Mouse (Mus musculus): ENCODE measurements at regions not wholly inside any gene's neighbourhood (a gene's known extent, or its start where the extent isn't known, plus 50 kb on each side); places are given as distances from the start of the nearest gene placed in this dataset.
A peak's percentile ranks its signal among the peaks of the same experiment; 100 is the strongest.
"Not testable (repeated sequence)": the region's sequence is repeated elsewhere in the genome, so short reads cannot be mapped to it uniquely, and the experiment has no call there.

DNA sequence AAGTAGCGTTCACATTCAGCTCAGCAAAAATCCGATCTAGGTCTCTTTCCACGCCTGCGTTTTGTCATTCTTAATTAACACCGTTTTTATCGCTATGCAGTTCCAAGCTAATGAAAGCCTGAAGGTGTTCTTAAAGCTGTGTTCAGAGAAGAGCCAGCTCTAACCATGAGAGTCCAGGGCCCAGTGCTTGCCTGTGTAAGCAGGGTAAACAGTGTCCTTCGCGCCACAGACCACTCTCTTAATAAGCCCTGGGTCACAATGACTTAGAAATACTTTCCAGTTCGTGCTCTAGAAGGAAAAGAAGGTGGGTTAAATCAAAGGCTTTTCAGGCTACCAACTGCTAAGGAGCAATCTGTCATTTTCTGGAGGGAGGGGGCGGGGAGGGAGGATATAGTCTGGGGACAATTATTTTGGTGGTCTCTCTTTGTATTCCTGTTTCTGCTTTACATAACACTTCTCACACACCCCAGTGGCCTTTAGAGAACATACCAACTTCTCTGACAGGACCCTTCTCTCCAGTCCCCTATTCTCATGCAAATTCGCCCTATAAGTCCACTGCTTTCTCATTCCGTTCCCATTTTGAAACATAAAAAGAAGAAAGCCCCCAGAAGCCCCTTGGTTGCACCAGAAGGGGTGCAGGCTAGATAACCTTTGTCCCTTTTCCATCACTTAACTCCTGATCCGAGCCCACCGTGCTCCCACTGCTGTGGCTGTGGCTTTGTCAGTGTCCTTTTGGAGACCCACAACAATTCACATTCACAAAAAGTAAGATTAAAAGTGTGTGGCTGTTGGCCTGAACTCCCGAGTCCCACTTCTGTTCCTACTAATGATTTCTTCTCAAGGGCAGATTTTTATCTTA, 63.6 kb downstream of the H2al2a start:
- no peaks in the 10 kb centered on the region for H3K27me3 ChIP-seq
- peak overlapping the region; percentile 48 for H3K4me2 ChIP-seq (replicated peaks)
- peaks cover 21% of the 10 kb centered on the region for H3K4me1 ChIP-seq
- ATAC-seq (ENCODE audit: low FRiP score, low read depth) = peak; percentile 85
- 10% methylated on average over 15 of the region's 15 CpGs for WGBS
- peak overlapping the region; percentile 76 for H3K27ac ChIP-seq (replicated peaks)
- no peaks in the 10 kb centered on the region for H3K36me3 ChIP-seq
- peak overlapping the region; percentile 7; the same call in 1 of the 2 replicates for H3K4me3 ChIP-seq
- 0 out of 2 replicates have a peak overlapping the region, but pooled peaks have one; percentile 15 for H3K9ac ChIP-seq (replicated peaks)
- H3K9me3 ChIP-seq = 0 out of 2 replicates have a peak, but pooled peaks cover 3% of the 10 kb centered on the region

- Histone ChIP-seq H3K4me3 (peak overlapping the region; percentile 7; the same call in 1 of the 2 replicates), H3K4me2 (replicated peaks) (peak overlapping the region; percentile 48), H3K36me3 (no peaks in the 10 kb centered on the region), H3K9ac (replicated peaks) (0 out of 2 replicates have a peak overlapping the region, but pooled peaks have one; percentile 15), H3K9me3 (0 out of 2 replicates have a peak, but pooled peaks cover 3% of the 10 kb centered on the region), H3K27me3 (no peaks in the 10 kb centered on the region), H3K27ac (replicated peaks) (peak overlapping the region; percentile 76), H3K4me1 (peaks cover 21% of the 10 kb centered on the region)
- peak; percentile 64 for ATAC-seq (ENCODE audit: low FRiP score, low read depth)
- 8% methylated on average over 16 of the region's 16 CpGs for WGBS
Measured at GRCm38 (mm10) chr2:17932426-17932931, 64.3 kb downstream of the H2al2a start.

DNA sequence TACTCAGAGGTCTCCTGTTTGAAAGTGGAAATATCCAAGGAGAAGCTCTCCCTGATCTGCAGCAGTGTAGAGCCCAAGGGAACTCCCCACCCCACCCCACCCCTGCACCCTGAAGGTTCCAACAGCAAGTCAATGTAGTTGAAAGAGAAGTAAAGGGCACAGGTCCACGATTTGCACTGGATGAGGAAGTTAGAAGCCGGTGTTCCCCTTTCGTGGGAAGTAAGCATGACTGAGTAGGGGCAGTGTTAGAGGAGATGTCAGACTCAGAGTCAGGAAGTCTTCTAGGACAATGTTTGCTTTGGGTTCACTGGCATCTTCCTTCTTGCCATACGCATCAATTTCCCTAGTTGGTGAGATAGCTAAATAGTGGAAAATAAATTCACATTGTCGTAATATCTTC, 64.9 kb downstream of the H2al2a start:
- Histone ChIP-seq H3K36me3 (no peaks in the 10 kb centered on the region), H3K27me3 (no peaks in the 10 kb centered on the region), H3K4me3 (no peak overlapping the region), H3K27ac (replicated peaks) (no peak overlapping the region), H3K9me3 (0 out of 2 replicates have a peak, but pooled peaks cover 3% of the 10 kb centered on the region), H3K9ac (replicated peaks) (no peak overlapping the region), H3K4me2 (replicated peaks) (no peak overlapping the region), H3K4me1 (peaks cover 21% of the 10 kb centered on the region)
- WGBS = 90% methylated on average over 5 of the region's 5 CpGs
- no peak for ATAC-seq (ENCODE audit: low FRiP score, low read depth)

GRCm38 (mm10) chr2:17918861-17919648, 77.7 kb downstream of the H2al2a start:
- Histone ChIP-seq H3K4me1 (peaks cover 5% of the 10 kb centered on the region; the same call in 1 of the 2 replicates), H3K4me2 (replicated peaks) (no peak overlapping the region), H3K9me3 (no peaks in the 10 kb centered on the region), H3K4me3 (no peak overlapping the region), H3K36me3 (no peaks in the 10 kb centered on the region), H3K9ac (replicated peaks) (no peak overlapping the region), H3K27ac (replicated peaks) (no peak overlapping the region), H3K27me3 (no peaks in the 10 kb centered on the region)
- WGBS = 85% methylated on average over 1 of the region's 1 CpGs
- ATAC-seq (ENCODE audit: low FRiP score, low read depth) = no peak

GRCm38 (mm10) chr2:17917238-17917946, 79.4 kb downstream of the H2al2a start:
- no peak overlapping the region for H3K27ac ChIP-seq (replicated peaks)
- no peaks in the 10 kb centered on the region for H3K36me3 ChIP-seq
- peaks cover 5% of the 10 kb centered on the region; the same call in 1 of the 2 replicates for H3K4me1 ChIP-seq
- WGBS = 28% methylated on average over 8 of the region's 8 CpGs
- no peak overlapping the region for H3K9ac ChIP-seq (replicated peaks)
- ATAC-seq (ENCODE audit: low FRiP score, low read depth) = peak; percentile 44; the same call in 1 of the 2 replicates
- no peaks in the 10 kb centered on the region for H3K27me3 ChIP-seq
- no peak overlapping the region for H3K4me3 ChIP-seq
- H3K4me2 ChIP-seq (replicated peaks) = no peak overlapping the region
- no peaks in the 10 kb centered on the region for H3K9me3 ChIP-seq

DNA sequence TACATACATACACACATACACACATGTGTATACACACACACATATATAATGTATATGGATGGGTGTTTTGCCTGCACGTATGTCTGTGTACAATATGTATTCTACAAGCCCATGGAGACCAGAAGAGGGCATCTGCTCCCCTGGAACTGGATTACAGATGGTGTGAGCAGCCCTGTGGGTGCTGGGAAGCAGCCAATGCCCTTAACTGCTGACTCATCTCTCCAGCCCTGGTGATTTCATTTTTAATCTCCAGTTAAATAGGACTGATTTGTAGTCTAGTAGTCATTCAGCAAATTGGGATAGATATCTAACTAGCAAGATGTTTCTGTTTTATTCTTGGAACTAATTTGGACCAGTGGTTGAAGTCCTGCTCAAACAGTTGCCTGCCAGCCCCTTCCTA, 94.1 kb downstream of the H2al2a start:
- Histone ChIP-seq H3K27ac (replicated peaks) (no peak overlapping the region), H3K9me3 (no peaks in the 10 kb centered on the region), H3K4me1 (no peaks in the 10 kb centered on the region), H3K4me2 (replicated peaks) (no peak overlapping the region), H3K36me3 (no peaks in the 10 kb centered on the region), H3K4me3 (no peak overlapping the region), H3K27me3 (peaks cover 10% of the 10 kb centered on the region; the same call in 1 of the 2 replicates), H3K9ac (replicated peaks) (no peak overlapping the region)
- no peak for ATAC-seq (ENCODE audit: low FRiP score, low read depth)
- WGBS = 100% methylated on average over 1 of the region's 1 CpGs

DNA sequence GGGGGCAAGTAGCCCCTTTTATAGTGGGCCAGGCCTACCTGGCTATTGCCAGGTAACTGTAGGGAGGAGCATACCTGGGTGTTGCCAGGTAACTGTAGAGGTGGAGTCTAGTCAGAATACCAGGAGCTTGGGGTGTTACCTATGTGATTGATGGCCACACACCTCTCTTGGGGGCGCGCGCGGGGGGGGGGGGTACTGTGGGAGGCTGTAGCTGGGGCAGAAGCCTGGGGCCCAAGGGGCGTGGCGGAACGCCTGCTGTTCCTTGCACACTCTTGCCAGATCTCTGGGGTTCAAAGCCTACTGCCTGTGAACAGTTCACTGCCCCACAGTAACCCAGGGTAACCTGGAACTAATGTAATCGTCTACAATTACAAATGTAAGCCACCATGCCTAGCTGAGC, 96.6 kb downstream of the H2al2a start:
- WGBS = 48% methylated on average over 8 of the region's 8 CpGs
- ATAC-seq (ENCODE audit: low FRiP score, low read depth) = no peak

GRCm38 (mm10) chr2:17898780-17899179, 98.0 kb downstream of the H2al2a start:
- no peak overlapping the region for H3K27ac ChIP-seq (replicated peaks)
- no peaks in the 10 kb centered on the region for H3K36me3 ChIP-seq
- no peak overlapping the region for H3K4me2 ChIP-seq (replicated peaks)
- ATAC-seq (ENCODE audit: low FRiP score, low read depth) = no peak
- no peaks in the 10 kb centered on the region for H3K9me3 ChIP-seq
- no peak overlapping the region for H3K4me3 ChIP-seq
- peaks cover 10% of the 10 kb centered on the region; the same call in 1 of the 2 replicates for H3K27me3 ChIP-seq
- H3K9ac ChIP-seq (replicated peaks) = no peak overlapping the region
- H3K4me1 ChIP-seq = no peaks in the 10 kb centered on the region
- WGBS = 43% methylated on average over 3 of the region's 3 CpGs

More for the DNA sequence above, 96.6 kb downstream of the H2al2a start:
- Histone ChIP-seq H3K9me3 (no peaks in the 10 kb centered on the region), H3K27me3 (peaks cover 10% of the 10 kb centered on the region; the same call in 1 of the 2 replicates), H3K36me3 (no peaks in the 10 kb centered on the region), H3K4me3 (no peak overlapping the region), H3K4me2 (replicated peaks) (no peak overlapping the region), H3K27ac (replicated peaks) (no peak overlapping the region), H3K9ac (replicated peaks) (no peak overlapping the region), H3K4me1 (no peaks in the 10 kb centered on the region)

GRCm38 (mm10) chr2:17896036-17896435, 100.7 kb downstream of the H2al2a start:
- no peak for ATAC-seq (ENCODE audit: low FRiP score, low read depth)
- Histone ChIP-seq H3K9me3 (no peaks in the 10 kb centered on the region), H3K9ac (replicated peaks) (no peak overlapping the region), H3K27me3 (peaks cover 10% of the 10 kb centered on the region; the same call in 1 of the 2 replicates), H3K4me3 (no peak overlapping the region), H3K4me2 (replicated peaks) (no peak overlapping the region), H3K27ac (replicated peaks) (no peak overlapping the region), H3K4me1 (no peaks in the 10 kb centered on the region), H3K36me3 (no peaks in the 10 kb centered on the region)
- WGBS = 82% methylated on average over 2 of the region's 2 CpGs

DNA sequence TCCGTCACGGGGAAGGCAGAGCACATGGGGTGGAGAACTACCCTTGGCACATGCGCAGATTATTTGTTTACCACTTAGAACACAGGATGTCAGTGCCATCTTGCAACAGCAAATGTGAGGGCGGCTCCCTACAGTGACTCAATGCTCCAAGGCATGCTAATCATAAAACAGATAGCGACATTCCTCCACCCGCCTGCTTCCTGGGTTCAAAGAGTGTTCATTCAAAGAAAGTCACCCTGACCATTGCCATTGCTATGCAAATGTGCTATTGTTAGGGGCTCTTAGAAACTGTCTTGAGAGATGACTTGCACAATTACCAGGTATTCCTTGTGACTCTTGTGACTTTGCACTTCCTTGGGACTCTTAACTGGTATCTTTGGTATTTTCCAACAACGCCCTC, 104.1 kb downstream of the H2al2a start:
- not testable (repeated sequence) for H3K9me3 ChIP-seq; ATAC-seq (ENCODE audit: low FRiP score, low read depth)

GRCm38 (mm10) chr2:17887699-17888098, 109.1 kb downstream of the H2al2a start:
- 28% methylated on average over 3 of the region's 3 CpGs for WGBS
- Histone ChIP-seq H3K4me3 (no peak overlapping the region), H3K27me3 (no peaks in the 10 kb centered on the region), H3K9ac (replicated peaks) (no peak overlapping the region), H3K9me3 (no peaks in the 10 kb centered on the region), H3K27ac (replicated peaks) (no peak overlapping the region), H3K36me3 (no peaks in the 10 kb centered on the region), H3K4me2 (replicated peaks) (no peak overlapping the region), H3K4me1 (peaks cover 3% of the 10 kb centered on the region; the same call in 1 of the 2 replicates)
- ATAC-seq (ENCODE audit: low FRiP score, low read depth) = no peak

More for the DNA sequence above, 104.1 kb downstream of the H2al2a start:
- not testable (repeated sequence) for H3K36me3 ChIP-seq; H3K4me2 ChIP-seq (replicated peaks); H3K4me1 ChIP-seq; H3K9ac ChIP-seq (replicated peaks); H3K27ac ChIP-seq (replicated peaks); H3K4me3 ChIP-seq; H3K27me3 ChIP-seq
- WGBS = 96% methylated on average over 7 of the region's 7 CpGs

All from midbrain, embryonic 12.5 days (tissue).